Mouse (Mus musculus) cerebellum, adult 9-10 months (tissue): ENCODE data around the gene Rnf220.

ENCODE experiments used
- DNase-seq: peaks from one replicate; pipeline ENCODE4 v3.0.0; 2022

The Rnf220 gene

GRCm38 (mm10) chr4:117330132-117330531, 166.7 kb downstream of the Rnf220 start:
- DNase-seq: no peak

- DNase-seq: no peak
Observed at GRCm38 (mm10) chr4:117326915-117327314, 169.9 kb downstream of the Rnf220 start.

GRCm38 (mm10) chr4:117325076-117325475, 171.8 kb downstream of the Rnf220 start:
- no peak for DNase-seq

DNA sequence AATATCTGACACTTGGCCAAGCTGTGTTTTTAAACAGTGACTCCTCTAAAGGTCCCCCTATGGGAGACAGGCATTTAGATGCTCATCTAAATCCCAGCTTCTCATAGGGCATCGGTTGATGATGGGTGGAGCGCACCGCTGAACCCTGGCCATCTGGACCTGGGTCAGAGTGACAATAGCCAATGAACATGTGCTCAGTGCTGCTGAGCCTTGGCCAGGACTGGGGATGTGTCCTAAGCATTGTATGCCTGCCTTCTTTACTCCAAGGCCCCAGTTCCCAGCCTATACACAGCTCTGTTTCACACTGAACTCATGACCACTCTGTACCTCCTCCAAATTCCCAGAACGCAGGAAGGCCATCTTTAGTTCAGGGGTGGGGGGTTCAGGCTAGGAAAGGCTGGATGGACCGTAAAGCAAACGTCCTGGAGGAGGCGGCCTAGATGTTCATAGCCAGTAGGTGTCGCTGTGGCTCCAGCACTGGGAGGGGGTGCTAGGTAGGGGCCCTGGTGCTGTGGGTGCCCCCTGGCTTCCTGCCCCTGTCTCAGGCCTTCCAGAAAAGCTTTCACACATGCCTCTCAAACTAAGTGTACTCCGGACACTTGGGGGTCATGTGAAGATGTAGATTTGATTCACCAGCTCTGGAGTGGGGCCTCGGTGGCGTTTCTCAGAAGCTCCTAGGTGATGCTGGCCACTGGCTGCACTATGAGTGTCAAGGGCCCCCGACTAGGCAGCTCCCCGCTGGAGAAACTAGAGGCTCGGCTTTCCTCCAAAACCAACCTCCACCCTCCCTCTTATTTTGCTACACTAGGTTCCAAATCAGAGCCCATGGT, 173.1 kb downstream of the Rnf220 start:
- no peak for DNase-seq

DNA sequence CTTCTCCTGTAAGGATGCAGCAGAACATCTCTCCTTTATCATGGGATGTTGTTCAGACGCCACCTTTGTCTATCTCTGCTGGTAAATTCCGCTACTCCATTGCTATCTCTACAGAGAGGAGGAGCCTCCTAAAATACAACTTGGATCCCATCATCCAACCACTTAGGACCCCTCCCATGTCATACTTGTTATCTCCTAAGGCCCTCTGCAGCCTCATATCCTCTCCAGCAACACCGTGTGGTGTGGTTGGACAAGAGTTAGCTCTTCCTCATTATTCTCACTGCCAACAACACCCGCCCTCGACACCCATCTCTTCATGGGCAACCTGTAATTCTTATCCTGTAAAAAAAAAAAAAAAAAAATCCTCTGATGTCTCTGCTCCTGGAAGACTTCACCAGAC, 175.8 kb downstream of the Rnf220 start:
- no peak for DNase-seq

GRCm38 (mm10) chr4:117318508-117318907, 178.3 kb downstream of the Rnf220 start:
- no peak for DNase-seq

GRCm38 (mm10) chr4:117317701-117318190, 179.1 kb downstream of the Rnf220 start:
- DNase-seq: no peak

DNA sequence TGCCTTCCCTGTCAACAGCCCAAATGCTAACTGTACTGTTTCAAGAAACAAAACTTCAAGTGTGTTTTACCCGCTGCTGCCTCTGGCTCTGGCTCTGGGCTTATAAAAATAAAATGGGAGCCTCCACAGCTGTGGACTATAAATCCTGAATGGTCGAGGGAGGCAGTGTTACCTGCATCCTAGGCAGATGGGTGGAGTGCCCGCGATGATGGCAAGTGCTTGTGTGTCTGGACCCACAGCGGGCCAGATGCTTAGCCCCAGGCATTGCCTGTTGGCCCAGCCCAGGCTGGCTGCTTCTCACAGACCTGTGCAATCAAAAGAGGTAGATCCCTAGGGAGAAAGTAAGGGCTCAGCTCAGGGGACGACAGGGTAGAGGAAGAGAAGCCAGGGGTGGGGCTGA, 180.1 kb downstream of the Rnf220 start:
- DNase-seq: no peak

- no peak for DNase-seq
Observed at GRCm38 (mm10) chr4:117314849-117315500, 181.9 kb downstream of the Rnf220 start.

GRCm38 (mm10) chr4:117313085-117313424, 183.8 kb downstream of the Rnf220 start:
- no peak for DNase-seq

- no peak for DNase-seq
Observed at GRCm38 (mm10) chr4:117312416-117313084, 184.3 kb downstream of the Rnf220 start.

- no peak for DNase-seq
Observed at GRCm38 (mm10) chr4:117311891-117312290, 185.0 kb downstream of the Rnf220 start.

GRCm38 (mm10) chr4:117309427-117309826, 187.4 kb downstream of the Rnf220 start:
- DNase-seq: no peak

- no peak for DNase-seq
Observed at GRCm38 (mm10) chr4:117307270-117307669, 189.6 kb downstream of the Rnf220 start.

DNA sequence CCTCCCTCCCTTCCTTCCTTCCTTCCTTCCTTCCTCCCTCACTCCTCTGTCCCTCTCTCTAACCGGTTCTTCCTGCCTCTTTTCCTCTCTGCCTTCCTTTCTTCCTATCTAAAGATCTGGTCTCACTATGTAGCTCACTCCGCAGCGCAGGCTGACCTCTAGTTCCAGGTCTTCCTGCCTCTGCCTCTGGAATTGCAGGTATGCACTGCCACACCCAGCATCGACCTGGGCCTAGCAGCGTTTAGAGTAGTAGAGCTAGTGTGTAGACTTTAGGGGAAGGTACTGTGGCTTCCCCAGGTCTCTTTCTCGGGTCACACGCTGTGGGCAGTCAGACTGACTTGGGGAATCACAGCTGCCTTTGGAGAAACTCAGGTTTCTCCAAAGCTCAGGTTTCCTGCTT, 191.4 kb downstream of the Rnf220 start:
- DNase-seq: no peak

- DNase-seq: no peak
Observed at GRCm38 (mm10) chr4:117304239-117305025, 192.4 kb downstream of the Rnf220 start.

GRCm38 (mm10) chr4:117303581-117304238, 193.1 kb downstream of the Rnf220 start:
- DNase-seq: no peak

- no peak for DNase-seq
Observed at GRCm38 (mm10) chr4:117302027-117302806, 194.6 kb downstream of the Rnf220 start.

DNA sequence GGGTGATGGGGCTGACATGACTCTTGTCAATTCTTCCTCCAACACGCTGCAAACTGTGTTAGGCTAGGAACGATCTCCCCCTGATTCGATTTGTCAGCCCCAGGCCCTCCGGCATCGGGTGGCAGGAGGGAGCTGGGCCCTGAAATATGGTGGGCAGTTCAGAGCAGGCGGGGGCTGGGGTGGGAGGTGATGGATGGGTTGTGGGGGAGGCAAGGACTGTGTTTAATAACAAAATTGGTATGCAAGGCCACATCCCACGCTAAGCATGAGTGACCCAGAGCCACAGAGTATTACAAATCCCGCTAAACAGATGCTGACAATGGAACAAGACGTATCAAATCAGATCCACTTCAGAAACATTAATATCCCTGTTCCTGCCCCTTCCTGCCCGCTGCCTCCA, 196.9 kb downstream of the Rnf220 start:
- no peak for DNase-seq

GRCm38 (mm10) chr4:117297819-117298218, 199.0 kb downstream of the Rnf220 start:
- DNase-seq: no peak

- DNase-seq: no peak
Observed at GRCm38 (mm10) chr4:117296849-117297593, 199.8 kb downstream of the Rnf220 start.
